Mouse (Mus musculus) embryonic facial prominence, embryonic 13.5 days (tissue): ENCODE measurements around the gene Syt14. TPM values are rescaled to one million over a fixed set of nuclear protein-coding genes. Genes with fewer than 3 reads are reported as not detected.

ENCODE experiments used
- ATAC-seq: fragments of 200-750 bp; cut with Nextera tagmentation; 2 replicates; pipeline ENCODE4 v1.8.0; 2017; ENCODE audit warnings: low read depth; ENCODE audit not compliant: insufficient number of reproducible peaks, insufficient read depth, low FRiP score, low TSS enrichment
- H3K27ac ChIP-seq: fragments of 300-500 bp; sonication (generic); 2 replicates; pipeline ENCODE4 v1.5.1; 2015; ENCODE audit warnings: moderate library complexity, mild to moderate bottlenecking, inconsistent platforms
- H3K27me3 ChIP-seq: fragments of 300-500 bp; sonication (generic); 2 replicates; pipeline ENCODE4 v1.6.1; 2015; ENCODE audit warnings: mild to moderate bottlenecking, inconsistent platforms
- H3K36me3 ChIP-seq: fragments of 300-500 bp; sonication (generic); 2 replicates; pipeline ENCODE4 v1.6.1; 2015; ENCODE audit warnings: mild to moderate bottlenecking, inconsistent platforms
- H3K4me1 ChIP-seq: fragments of 300-500 bp; sonication (generic); 2 replicates; pipeline ENCODE4 v1.6.1; 2015; ENCODE audit warnings: inconsistent platforms
- H3K4me2 ChIP-seq: fragments of 300-500 bp; sonication (generic); 2 replicates; pipeline ENCODE4 v1.6.1; 2015; ENCODE audit warnings: moderate library complexity, mild to moderate bottlenecking, inconsistent platforms
- H3K4me3 ChIP-seq: fragments of 300-500 bp; sonication (generic); 2 replicates; pipeline ENCODE4 v1.5.1; 2015; ENCODE audit warnings: mild to moderate bottlenecking, inconsistent platforms
- H3K9ac ChIP-seq: fragments of 300-500 bp; sonication (generic); 2 replicates; pipeline ENCODE4 v1.6.1; 2015; ENCODE audit warnings: mild to moderate bottlenecking, inconsistent platforms
- H3K9me3 ChIP-seq: fragments of 300-500 bp; sonication (generic); 2 replicates; pipeline ENCODE4 v1.6.1; 2016; ENCODE audit warnings: inconsistent platforms
- WGBS: fragments of 180-500 bp; shearing (Covaris S2); methylation state at CpG from one replicate; pipeline ENCODE4 v1.1.7; 2015; ENCODE audit warnings: mixed read lengths; 5-methylcytosine and 5-hydroxymethylcytosine counted together
- polyA plus RNA-seq: library from polyadenylated mRNA; unstranded; fragments of >200 nt; fragmentation: Nextera tagmentation; extraction: Ambion mirVana; gene quantifications from 2 replicates; pipeline ENCODE4 v1.2.1, GENCODE M21; 2015

Syt14 gene
- polyA plus RNA-seq, 1 experiment from 2014 or later: 3.6 TPM

DNA sequence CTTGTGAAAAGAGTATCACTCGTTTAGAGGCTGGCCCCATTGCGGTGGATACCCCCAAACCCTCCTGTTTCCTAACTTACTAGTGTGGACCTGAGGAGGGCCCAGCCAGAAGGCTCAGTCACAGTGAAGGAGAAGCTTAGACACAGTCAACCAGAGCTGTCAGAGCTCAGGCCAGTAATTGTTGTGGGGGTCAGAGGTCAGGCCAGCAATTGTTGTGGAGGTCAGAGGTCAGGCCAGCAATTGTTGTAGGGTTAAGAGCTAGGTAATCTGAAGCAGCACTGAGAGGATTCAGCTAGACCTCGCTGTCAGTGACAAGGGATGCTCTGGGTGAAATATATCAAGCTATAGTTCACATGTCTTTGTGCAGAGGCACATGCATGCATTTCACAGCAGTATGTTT lies 188.3 kb downstream of the Syt14 start:
- H3K27me3 ChIP-seq: no peaks in the 10 kb centered on the region
- H3K27ac ChIP-seq: no peak overlapping the region
- no peak overlapping the region for H3K4me3 ChIP-seq
- H3K9me3 ChIP-seq: no peaks in the 10 kb centered on the region
- no peak for ATAC-seq
- H3K36me3 ChIP-seq: peaks cover 79% of the 10 kb centered on the region
- 39% methylated on average over 3 of the region's 3 CpGs for WGBS
- H3K4me2 ChIP-seq: no peak overlapping the region
- H3K4me1 ChIP-seq: peaks cover 23% of the 10 kb centered on the region
- H3K9ac ChIP-seq: no peak overlapping the region

Other genes starting within 250 kb of the Syt14 start
- gene Sertad4, start 180.0 kb downstream of the Syt14 start, polyA plus RNA-seq: 70.8 and 71.4 TPM in 2 replicates
- gene Diexf, start 94.5 kb upstream of the Syt14 start, polyA plus RNA-seq: 9.7 and 13.5 TPM in 2 replicates
- 33.4 and 37.7 TPM in 2 replicates for gene Irf6, start 117.3 kb upstream of the Syt14 start, polyA plus RNA-seq
- gene A130010J15Rik, start 132.3 kb upstream of the Syt14 start, polyA plus RNA-seq: 18.9 and 19.2 TPM in 2 replicates
- 3.4 and 4.7 TPM in 2 replicates for gene Traf3ip3, start 165.9 kb upstream of the Syt14 start, polyA plus RNA-seq
- gene Lamb3, start 171.9 kb upstream of the Syt14 start, polyA plus RNA-seq: 6.7 and 9.4 TPM in 2 replicates
- gene Hsd11b1, start 228.3 kb upstream of the Syt14 start, polyA plus RNA-seq: 0.39 and 0.60 TPM in 2 replicates
- 21.8 and 27.8 TPM in 2 replicates for gene G0s2, start 237.4 kb upstream of the Syt14 start, polyA plus RNA-seq